Mouse (Mus musculus) cerebellum, adult 9-10 months (tissue): ENCODE results near the gene Gbp4.
"Not testable (repeated sequence)": the region's sequence is repeated elsewhere in the genome, so short reads cannot be mapped to it uniquely, and the experiment has no call there.

Source experiments
- DNase-seq: peaks from one replicate; pipeline ENCODE4 v3.0.0; 2022

Gene Gbp4

GRCm38 (mm10) chr5:105139409-105140088 is at the start of gene Gbp4, which contains the start of the genes Gbp9 and Gbp8:
Gene Gbp4, minus strand, starts transcription at chr5:105139586.
Gene Gbp9, minus strand, starts transcription at chr5:105139539.
Gene Gbp8, minus strand, starts transcription at chr5:105139540.
- not testable (repeated sequence) for DNase-seq

- DNase-seq, result no peak
Observed at GRCm38 (mm10) chr5:105181446-105181845, 42.1 kb upstream of the Gbp4 start.

- DNase-seq, result no peak
Observed at GRCm38 (mm10) chr5:105156582-105156981, 17.2 kb upstream of the Gbp4 start.

GRCm38 (mm10) chr5:105154049-105154448 is 14.7 kb upstream of the Gbp4 start:
- DNase-seq, result no peak

GRCm38 (mm10) chr5:105148062-105148461 is 8.7 kb upstream of the Gbp4 start:
- DNase-seq, result not testable (repeated sequence)

- DNase-seq, result no peak
Observed at GRCm38 (mm10) chr5:105146447-105146846, 7.1 kb upstream of the Gbp4 start.

- DNase-seq, result not testable (repeated sequence)
Observed at GRCm38 (mm10) chr5:105145731-105146130, 6.3 kb upstream of the Gbp4 start.

GRCm38 (mm10) chr5:105140089-105140810 is 864 bp upstream of the Gbp4 start:
- DNase-seq, result not testable (repeated sequence)

GRCm38 (mm10) chr5:105138906-105139305 is 480 bp downstream of the Gbp4 start:
- no peak for DNase-seq

- DNase-seq, result not testable (repeated sequence)
Observed at GRCm38 (mm10) chr5:105136706-105137304, 2.6 kb downstream of the Gbp4 start.

GRCm38 (mm10) chr5:105121731-105122130 is 17.7 kb downstream of the Gbp4 start:
- not testable (repeated sequence) for DNase-seq

- DNase-seq, result no peak
Observed at GRCm38 (mm10) chr5:105115740-105116139, 23.6 kb downstream of the Gbp4 start.

- DNase-seq, result no peak
Observed at GRCm38 (mm10) chr5:105114696-105115095, 24.7 kb downstream of the Gbp4 start.

- no peak for DNase-seq
Observed at GRCm38 (mm10) chr5:105113656-105114055, 25.7 kb downstream of the Gbp4 start.

- DNase-seq, result not testable (repeated sequence)
Observed at GRCm38 (mm10) chr5:105110271-105110852, 29.0 kb downstream of the Gbp4 start.

GRCm38 (mm10) chr5:105109775-105110174 is 29.6 kb downstream of the Gbp4 start:
- DNase-seq, result not testable (repeated sequence)

- DNase-seq, result not testable (repeated sequence)
Observed at GRCm38 (mm10) chr5:105105689-105106088, 33.7 kb downstream of the Gbp4 start.

GRCm38 (mm10) chr5:105081900-105082299 is 57.5 kb downstream of the Gbp4 start:
- DNase-seq, result no peak

- DNase-seq, result not testable (repeated sequence)
Observed at GRCm38 (mm10) chr5:105068356-105068755, 71.0 kb downstream of the Gbp4 start.
